Mouse (Mus musculus): ENCODE data around the gene Vpreb3.
"Not testable (repeated sequence)": the region's sequence is repeated elsewhere in the genome, so short reads cannot be mapped to it uniquely, and the experiment has no call there.

Vpreb3 gene

DNA sequence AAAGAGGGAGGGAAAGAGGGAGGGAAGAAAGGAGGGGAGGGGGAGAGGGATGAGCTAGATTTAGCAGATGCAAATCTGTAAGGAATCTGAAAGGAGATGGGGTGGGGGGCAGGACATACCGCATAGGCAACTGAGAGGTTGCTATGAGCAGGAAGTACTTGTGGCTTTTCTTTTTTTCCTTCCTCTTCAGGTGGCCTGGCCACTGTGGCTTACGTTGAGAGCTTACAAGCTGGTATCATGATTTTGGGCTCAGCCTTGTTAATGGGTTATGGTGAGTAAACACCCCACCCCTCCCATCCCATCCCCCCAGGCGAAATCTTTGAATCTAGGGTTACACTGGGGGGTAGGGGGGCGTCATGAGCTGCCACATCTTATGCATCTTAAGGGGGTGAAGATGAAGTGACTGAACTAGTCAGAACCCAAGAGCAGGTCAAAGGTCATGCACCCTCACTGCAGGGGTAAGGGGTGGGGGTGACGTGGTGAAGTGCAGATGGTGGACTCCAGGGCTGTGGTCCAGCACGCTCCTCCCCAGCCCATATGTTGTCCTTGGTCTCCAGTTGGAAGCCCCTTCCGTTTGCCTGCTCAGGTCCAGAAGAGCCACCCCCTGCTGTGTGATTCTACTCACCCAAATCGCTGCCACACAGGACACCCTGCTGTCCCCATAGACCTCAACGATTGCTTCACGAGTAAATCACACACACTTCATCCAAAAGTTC, 35.4 kb downstream of the Vpreb3 start:
- no peak for DNase-seq

DNA sequence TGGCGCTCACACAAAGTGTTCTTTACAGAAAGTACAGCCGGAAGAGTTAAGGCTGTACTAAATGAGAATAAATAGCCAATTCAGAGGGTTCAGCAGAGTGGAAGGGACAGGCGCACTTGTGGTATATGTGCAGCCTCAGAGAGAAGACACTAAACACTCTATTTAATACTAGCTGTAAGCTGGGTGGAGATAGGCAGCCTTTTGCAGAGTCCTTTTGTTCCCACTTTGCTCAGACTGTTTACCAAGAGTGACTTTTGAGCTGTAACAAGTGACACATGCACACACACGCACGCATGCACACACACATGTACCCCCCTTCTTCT, 35.9 kb downstream of the Vpreb3 start:
- DNase-seq = no peak

DNA sequence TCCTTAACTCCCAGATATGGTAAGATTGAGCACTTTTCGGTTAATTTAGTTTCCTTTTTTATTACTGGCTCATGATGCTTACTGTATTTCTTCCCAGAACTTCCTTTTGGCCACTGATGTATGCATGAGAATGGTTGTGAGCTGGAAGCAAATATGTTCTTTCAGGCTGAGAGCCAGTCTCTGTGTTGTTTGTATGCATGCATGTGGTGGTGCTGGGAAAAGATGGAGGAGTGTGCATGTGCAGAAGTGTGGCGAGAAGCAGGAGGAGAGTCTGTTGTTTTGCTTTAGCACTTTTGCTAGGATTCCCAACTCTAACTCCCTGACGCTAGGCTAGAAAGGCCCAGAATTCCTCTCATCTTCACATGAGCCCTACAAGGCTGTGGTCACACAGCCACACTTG, 36.6 kb downstream of the Vpreb3 start:
- DNase-seq = no peak

DNA sequence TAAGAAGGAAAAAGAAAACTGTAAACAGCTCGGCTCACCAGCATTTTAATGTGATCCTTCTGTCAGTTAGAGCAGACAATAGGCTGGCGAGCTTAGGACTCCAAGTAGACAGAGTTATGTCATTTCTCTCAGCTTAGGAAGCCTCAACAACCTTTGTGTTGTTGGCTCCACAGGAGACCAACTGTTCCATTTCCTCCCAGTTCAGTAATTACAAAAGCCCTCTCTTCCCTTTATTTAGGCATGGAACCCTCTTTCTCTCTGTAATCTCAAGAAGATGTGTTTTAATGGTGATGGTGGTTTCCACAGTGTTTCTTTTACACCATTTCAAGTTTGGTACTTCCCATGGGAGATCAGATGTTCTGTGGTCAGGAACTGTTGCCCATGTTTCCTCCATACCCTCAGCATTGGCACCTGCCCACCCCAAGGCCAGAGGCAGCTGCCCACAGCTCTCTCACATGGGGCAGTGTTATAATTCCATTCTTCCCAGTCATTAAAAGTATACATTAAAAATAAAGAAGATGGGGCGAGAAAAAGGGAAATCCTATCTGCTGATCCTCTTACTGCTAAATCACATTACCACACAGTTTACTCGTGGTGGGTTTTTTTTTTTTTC, 47.7 kb downstream of the Vpreb3 start:
- no peak for DNase-seq

DNA sequence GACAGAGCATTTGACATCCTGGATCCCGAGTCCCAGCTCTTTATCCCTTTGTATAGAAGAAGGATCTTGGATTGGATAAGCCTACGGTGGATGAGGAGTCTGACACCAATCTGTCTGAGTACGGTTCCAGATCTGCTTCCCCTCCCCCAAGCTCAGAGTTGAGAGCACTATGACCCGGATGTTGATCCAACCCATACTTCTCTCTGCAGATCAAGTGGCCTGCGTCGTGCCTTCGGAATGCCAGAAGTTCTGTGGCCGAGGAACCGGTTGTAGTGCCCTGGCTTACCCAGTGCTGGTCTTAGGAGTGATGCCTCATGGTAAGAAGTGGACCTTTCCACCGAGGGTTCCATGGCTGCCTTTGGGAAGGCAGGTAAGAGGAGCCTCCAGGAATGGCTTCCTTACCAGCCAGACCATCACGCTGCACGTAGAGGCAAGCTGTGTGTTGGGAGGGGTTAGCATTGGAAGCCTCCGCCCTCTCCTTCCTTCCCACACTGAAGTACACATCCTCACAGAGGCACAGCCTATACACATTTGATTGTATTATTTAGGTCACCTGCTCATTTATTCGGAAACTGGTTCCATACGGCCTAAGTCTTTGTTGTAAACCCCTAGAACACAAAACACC, 50.9 kb downstream of the Vpreb3 start:
- DNase-seq = no peak

DNA sequence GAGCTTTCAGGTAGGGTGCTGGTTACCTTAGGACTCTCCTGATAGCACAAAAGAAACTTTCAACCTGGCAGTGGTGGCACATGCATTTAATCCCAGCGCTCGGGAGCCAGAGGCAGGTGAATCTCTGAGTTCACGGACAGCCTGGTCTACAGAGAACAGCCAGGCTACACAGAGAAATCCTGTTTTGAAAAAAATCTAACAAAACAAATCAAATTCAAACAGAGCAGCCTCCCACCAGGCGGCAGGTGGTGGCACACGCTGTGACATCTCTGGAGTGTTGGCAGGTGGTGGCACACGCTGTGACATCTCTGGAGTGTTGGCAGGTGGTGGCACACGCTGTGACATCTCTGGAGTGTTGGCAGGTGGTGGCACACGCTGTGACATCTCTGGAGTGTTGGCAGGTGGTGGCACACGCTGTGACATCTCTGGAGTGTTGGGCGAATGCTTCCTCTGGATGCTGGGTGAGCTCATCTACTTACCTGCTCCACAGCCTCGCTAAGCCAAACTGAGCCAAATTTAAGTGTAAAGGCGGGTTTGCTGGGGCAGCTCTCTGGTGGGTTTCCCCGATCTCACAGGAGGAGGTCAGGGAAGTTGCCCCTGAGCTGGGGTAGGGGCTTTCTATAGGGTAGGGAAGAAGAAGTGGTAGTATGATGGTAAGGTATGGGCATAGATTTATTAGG, 51.8 kb downstream of the Vpreb3 start:
- DNase-seq = not testable (repeated sequence)

DNA sequence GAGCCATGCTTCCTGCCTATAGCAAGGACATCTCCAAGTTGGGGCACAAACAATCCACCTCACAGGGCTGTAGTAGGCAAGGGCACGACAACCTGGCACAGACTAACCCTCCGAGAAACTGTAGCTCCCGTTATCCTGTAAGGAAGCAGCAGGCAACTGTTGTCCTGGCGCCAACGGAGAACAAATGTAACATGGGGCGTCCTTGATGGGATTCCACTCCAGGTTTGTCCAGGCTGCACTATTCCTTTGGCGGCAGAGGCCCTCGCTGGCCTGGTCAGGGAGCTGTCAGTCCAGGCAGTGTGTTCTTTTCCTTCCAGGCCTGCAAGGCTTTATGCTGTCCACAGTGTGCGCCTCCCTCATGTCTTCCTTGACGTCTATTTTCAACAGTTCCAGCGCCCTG, 52.6 kb downstream of the Vpreb3 start:
- DNase-seq = no peak

DNA sequence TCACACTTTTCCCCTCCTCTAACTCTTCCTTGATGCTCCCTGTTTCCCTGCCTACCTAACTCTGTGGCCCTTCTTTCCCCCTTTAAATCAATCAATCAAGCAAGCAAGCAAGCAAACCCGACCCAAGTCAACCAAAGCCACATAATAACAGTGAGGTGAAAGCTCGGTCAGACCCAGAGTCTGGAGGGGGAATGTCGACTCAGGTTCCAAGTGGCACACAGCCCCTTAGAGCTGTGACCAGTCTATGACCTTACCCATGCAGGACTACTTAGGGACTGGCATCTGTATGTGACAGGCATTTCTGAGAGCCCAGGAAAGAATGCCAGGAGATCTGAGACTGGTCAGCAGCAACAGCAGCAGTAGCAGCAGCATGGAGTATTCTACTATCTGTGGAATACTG, 53.5 kb downstream of the Vpreb3 start:
- DNase-seq = no peak

Data from thymus, postnatal 36 days (tissue).